Mouse (Mus musculus) heart, postnatal 4 days (tissue): Measurements from ENCODE around the gene Nat8l. TPM values are rescaled to one million over a fixed set of nuclear protein-coding genes. Genes with fewer than 3 reads are reported as not detected.
A peak's percentile ranks its signal among the peaks of the same experiment; 100 is the strongest.
"Not testable (repeated sequence)": the region's sequence is repeated elsewhere in the genome, so short reads cannot be mapped to it uniquely, and the experiment has no call there.

Experiments
- DNase-seq: peaks from one replicate; pipeline ENCODE4 v3.0.0; 2021
- total RNA-seq, 2 experiments: library from RNA; stranded (reverse); gene quantifications; 2 replicates each; pipeline ENCODE4 v1.2.3; 2021

The Nat8l gene
- total RNA-seq: 1 to 10 TPM; 1.8 to 2.0 TPM

DNA sequence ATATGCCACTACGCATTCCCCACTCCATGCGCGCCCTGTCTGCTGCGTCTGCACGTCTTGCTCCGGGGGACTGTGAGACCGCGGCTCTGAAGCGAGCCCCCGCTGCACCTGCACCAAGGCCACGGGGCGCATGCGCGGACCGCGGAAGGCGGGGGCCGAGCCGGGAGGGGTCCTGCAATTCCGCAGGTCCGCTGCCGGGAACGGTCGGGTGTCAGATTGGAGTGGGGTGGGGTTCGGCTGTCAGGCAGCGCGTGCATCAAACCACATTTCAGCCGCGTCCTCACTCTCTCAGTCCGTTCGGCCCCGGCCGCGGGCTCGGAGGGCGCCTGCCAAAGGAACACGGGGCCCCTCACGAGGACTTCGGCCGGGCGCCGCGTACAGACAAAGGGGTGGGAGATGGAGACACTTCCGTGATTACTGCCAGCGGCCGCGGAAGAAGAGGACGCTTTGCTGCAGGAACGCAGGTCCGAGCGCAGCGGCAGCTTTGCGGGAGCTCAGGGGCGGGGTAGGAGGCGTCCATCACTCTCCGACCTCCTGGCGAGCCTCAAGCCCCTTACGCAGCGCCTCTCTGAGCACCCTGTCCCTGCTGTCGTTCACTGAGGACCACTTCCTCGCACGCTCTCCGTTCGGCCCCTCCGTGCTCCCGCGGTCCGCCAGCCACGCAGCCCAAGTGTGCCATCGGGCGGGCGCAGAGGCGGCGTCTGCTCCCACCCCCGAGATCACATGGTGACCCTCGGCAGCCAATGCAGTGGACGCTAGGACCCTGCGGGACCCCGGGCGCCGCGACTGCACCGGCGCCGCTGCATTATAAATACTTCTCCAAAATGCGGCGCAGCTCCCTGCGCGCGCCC lies at the start of gene Nat8l:
Gene Nat8l, plus strand, starts transcription at position 142 of the 851 bp plus-strand sequence.
- peak; percentile 53 for DNase-seq

DNA sequence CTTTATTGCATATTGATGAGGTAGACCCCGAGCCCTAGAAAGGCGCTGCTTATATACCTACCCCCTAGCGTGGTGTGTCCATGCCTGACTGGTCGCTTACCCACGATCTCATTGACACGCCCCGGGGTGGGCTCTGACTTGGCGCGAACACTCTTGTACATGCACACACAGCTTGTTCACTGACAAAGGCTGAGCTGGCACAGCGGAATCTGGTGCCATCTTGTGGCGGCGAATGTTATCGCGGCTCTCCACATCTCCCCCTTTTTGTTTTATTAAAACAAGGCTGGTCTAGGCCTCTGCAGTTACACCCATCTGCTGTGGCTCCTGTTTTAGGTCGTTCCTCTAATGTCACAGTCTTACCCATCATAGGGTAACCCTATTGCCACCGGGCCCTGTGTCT lies 48.7 kb upstream of the Nat8l start:
- not testable (repeated sequence) for DNase-seq

DNA sequence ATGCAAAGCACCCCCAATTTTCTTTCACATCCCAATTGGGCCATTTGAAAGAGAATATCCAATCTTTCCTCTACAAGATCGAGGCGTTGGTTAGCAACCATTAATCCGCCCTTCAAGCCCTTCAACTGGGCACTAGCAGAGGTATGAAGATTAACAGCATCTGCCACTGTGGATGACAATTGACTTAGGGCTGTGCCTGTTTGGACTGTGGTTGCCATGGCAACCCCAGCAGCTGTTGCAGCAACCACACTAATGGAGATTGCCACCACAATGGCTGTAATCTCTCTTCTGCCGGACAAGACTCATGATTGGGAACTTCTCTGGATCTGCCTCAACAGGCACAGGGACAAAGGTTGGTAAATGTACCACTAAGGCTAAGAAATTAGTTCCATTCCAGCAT lies 47.5 kb upstream of the Nat8l start:
- DNase-seq: no peak

DNA sequence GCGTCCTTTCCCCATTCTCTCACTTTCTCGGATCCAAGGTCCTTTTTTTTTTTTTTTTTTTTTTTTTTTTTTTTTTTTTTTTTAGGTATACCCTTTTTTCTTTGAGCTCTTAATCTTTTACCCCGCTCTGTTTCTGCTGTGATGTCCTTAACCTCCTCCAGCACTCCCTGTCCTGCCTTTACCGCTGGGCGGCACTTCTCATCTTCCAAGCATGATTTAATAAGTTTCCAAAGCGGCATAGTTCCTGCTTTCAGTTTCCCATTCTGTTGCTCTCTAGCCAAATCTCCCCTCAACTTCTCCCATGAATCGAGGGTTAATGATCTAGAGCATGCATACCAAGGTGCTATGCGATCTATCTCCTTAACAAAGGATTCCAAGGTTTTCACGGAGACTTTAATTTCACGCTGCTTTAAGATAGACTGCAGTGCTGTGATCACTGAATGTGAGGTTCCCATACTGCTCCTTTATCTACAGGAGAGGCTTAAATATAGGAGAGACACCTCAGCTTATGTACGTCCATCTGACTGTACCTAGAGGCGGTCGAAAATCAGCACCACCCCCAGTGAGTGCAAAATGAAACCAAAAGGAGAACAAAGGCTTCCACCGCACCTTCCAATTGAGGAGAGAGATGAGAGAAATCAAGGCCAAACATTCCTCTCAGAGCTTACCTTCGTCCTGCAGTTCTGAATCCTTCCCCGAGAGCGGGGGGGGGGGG lies 42.2 kb upstream of the Nat8l start:
- no peak for DNase-seq

DNA sequence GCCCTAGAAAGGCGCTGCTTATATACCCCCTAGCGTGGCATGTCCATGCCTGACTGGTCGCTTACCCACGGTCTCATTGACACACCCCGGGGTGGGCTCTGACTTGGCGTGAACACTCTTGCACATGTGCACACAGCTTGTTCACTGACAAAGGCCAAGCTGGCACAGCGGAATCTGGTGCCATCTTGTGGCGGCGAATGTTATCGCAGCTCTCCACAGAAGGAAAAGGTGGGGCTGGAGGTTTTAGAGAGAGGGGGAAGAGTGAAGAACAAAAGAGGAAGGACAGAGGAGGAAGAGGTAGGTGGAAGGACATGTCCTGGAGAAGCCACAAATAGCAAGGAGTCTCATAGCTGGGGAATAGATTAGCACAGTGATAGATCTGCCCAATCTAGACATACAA lies 41.4 kb upstream of the Nat8l start:
- DNase-seq: peak; percentile 85

DNA sequence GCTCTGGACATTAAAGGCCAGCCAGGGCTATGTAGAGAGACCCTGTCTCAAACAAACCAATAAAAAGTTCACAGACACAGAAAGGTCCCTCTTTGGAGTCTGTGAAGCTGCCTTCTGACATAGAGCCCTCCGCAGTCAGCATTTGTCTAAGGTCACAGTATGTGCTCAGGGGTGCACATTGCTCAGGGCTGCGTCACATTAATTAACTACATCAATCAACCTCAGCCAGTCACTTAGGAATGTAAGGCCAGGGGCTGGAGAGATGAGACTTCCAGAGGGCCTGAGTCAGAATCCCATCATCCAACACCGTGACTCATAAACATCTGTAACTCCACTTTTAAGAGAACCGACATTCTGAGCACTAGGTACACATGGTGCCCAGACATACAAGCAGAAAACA lies 39.9 kb upstream of the Nat8l start:
- no peak for DNase-seq

DNA sequence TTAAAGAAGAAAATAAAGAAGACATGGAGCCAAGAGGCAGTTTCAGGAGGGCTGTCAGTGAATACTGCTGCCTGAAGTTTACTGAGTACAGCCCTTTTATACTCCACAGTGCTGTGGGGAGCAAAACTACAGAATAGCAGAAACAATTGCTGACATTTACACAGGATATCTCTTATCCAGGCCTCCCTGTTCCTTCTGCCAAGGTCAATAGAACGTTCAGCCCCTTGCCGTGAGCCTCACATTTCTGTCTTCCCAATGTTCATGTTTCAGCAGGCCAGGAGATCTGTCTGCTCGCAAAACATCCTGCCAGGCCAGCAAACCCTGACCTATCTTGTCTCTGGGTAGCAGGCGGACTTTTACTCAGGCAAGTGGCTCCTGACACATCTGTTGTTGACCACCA lies 36.4 kb upstream of the Nat8l start:
- no peak for DNase-seq

DNA sequence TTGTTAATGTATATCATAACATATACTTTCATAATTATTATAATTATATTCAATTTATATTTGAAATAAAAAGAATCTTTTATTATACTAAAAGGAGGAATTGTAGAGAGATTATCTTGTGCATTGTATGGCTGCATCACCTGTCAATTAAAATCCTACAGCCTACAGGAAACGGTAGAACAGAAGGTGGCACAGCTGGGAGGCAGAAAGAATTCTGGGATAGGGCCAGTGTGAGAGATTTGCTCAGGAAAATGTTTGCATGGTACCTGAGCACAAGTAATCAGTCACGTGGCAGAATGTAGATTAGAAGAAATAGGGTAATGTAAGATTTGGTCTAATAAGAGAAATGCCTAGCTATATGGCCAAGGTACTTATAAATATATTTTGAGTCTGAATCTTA lies 21.0 kb upstream of the Nat8l start:
- DNase-seq: no peak

DNA sequence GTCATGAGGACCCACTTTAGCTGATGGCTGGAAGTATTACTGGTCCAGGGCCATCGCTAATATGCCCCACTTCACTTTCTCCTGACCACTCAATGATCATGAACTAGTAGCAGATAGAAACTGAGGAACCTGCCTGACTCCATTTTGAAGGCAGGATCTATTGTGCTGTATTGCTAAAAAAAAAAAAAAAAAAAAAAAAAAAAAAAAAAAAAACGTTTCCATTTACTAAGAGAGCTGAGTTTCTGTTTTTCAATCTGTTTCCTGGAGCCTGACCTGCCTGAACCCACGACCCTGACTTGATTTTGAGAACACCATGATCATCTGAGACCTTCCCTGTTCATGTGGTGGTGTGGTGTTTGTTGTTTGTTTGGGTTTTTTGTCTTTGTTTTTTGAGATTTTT lies 19.5 kb upstream of the Nat8l start:
- DNase-seq: no peak

DNA sequence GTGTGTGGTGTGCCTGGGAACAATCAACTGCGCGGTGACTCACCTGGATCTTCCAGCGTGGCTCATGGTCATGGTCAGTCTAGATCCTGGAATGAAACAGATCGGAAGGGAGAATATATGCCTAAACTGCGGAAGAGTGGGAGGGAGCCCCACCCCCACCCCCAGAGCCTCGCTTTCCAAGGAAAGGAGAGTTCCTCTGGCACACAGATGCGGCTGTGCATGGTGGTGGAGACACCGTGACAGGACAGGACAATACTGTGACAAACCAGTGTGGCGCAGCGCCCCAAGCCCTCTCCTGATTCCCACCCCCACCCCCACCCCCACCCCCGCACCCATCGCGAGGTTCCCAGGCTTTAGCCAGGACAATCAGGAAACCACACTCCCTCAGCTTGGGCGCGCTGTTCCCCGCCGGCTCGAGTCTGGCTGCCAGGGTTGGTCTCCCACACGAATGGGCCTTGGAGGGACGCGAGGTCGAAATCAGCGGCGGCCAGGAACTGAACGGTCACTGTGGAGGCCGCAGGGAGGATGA lies 13.0 kb upstream of the Nat8l start:
- no peak for DNase-seq

DNA sequence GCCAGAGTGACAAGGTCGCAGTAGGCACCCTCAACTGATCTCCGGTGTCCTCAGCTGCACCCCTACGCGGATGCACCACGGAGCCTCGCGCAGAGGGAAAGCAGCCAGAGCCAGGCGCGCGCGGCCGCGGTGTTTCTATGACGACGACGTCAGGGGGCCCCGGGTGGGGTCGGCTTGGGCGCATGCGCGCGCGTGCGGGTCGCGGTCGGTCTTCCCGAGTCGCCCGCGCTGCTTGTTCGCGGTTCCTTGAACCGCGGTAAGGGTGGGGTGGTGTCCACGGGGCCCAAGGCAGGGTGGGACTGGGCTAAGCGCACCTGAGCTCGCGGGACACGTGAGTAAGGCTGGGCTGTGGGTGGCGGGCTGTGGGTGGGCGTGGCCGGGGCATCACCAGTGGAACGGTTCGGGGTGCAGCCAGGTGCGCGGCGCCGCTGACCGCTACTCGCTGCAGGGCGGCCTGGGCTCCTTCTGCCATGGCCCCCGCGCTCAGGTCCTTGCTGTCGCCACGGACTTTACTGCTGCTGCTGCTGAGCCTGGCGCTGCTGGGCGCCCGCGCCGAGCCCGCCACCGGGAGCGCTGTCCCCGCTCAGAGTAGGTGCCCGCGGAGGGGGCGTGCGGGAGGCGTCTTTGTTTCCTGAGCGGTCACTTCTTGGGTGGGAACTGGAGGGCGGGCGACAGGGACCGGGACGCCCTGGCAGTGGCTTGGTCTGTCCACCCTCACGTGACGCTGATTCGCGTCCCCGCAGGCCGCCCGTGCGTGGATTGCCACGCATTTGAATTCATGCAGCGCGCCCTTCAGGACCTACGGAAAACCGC lies 12.3 kb upstream of the Nat8l start, which contains the start of gene Gm1673:
Gene Gm1673, plus strand, starts transcription at position 125 of the 813 bp plus-strand sequence.
- DNase-seq: peak; percentile 88

DNA sequence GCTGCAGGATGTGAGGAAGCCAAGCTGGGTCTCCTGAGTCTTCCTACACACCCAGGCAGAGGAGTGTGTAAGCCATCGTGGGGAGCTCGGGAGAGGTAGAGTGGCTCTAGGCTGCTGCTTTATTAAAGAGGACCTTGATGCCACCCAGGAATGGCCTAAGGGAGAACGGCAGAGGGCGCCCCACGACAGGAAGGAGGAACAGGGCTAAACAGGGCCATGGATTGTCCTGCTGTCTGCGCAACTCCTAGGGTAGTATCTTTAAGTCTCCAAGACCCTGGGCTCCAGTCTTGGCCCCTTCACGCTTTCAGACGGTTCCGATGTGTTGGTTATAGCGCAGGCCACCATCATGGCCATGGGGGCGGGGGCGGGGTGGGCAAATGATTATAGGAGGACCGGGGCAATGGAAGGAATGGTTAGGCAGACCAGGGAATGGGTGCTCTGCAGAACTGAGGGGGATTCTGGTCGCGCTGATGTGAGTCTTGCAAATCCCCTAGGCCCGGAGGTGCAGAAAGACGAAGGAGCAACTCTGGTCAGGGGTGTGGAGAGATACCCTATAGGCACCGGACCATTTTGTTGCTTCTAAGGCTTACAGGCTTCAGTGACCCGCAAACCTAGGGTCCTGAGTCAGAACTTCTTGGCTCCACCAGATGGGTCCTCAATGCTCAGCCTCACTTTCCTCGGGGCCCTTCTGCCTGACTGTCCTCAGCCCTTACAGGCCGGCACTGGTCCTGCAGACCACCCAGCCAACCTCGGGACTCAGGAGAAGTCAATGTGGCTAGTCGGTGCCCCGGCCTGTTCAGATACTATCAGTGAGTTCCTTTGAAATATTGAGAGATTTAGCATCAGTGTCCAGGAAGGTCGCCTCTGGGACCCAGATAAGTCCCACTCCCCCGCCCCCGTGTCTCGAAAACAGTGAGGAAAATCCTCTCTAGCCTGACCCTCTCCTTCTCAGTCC lies 836 bp upstream of the Nat8l start:
- DNase-seq: peak; percentile 69

DNA sequence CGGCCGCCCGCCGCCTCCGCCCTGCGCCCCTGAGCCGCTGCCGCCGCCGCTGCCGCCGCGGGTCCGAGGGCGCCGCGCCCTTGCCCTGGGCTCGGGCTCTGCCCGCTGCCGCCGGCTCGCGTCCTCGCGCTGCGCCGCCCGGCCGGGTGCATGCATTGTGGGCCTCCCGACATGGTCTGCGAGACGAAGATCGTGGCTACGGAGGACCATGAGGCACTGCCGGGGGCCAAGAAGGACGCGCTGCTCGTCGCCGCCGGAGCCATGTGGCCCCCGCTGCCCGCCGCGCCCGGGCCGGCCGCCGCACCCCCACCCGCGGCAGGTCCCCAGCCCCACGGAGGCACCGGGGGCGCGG lies 886 bp downstream of the Nat8l start:
- DNase-seq: no peak

DNA sequence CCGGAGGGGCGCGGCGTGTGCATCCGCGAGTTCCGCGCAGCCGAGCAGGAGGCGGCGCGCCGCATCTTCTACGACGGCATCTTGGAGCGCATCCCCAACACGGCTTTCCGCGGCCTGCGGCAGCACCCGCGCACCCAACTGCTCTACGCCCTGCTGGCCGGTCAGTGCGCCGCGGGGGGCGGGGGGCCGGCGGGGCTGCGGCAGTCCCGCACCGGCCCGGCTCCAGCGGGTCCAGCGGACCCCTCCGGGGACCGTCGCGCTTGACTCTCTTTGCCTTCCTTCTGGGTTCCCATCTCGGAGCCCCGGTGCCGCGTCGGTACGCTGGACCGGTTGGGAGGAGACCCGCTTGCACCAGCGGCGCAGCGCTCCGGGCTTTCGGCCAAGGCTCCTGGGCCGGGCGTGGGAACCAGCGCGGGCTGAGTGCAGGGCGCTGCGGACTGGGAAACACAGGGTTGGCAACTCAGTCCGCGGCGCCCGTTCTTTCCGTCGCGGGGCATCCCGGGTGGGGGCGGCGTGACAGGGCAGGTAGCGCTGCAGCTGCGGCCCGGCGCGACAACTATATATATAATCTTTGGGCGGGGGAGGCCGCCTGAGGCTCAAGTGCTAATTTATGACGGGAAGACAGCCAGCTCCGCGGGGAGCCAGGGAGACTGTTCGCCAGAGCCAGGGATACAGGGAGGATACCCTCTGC lies 1.4 kb downstream of the Nat8l start:
- DNase-seq: peak; percentile 65

DNA sequence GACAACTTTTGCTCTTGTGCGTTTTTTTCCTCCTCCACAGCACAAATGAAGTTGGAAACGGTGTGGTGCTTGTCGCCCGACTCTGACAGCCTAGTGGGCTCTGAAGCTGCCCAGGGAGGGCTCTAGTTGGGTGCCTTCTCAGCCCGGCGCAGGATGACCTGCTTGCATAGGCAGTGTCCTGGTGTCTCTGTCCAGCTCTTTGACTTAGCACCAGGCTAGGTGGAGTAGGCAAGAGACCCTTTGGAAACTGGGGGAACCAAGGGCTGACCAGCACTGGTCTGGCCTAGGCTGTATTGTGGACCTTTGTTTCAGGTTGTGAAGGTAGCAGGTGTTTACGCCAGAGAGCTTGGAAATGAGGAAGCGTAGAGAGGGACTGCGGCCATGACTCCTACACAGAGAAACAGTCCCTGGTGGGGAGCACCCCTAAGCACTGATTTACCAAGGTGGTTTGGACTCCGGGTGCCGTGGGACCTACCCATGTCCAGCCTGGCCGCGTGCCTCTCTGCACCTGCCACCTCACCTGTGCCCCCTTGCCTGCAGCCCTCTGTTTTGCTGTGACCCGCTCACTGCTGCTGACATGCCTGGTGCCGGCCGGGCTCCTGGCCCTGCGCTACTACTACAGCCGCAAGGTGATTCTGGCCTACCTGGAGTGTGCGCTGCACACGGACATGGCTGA lies 2.2 kb downstream of the Nat8l start:
- DNase-seq: no peak

DNA sequence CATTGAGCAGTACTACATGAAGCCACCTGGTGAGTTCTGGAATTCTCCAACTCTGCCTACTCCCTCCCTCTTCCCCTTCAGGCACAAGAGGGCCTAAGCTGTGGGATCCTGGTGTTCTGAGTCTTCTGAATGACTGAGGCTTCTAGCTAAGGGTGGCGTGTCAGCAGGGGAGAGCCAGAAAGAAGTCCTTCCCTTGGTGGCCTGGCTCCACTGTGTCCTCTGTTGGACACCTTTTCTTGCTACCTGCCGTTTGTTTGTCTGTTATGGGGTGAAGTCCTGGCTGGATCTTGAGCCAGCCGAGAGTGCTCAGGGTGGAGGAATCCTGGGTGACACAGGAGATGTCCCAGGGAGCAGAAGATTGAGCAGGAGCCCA lies 2.7 kb downstream of the Nat8l start:
- no peak for DNase-seq

DNA sequence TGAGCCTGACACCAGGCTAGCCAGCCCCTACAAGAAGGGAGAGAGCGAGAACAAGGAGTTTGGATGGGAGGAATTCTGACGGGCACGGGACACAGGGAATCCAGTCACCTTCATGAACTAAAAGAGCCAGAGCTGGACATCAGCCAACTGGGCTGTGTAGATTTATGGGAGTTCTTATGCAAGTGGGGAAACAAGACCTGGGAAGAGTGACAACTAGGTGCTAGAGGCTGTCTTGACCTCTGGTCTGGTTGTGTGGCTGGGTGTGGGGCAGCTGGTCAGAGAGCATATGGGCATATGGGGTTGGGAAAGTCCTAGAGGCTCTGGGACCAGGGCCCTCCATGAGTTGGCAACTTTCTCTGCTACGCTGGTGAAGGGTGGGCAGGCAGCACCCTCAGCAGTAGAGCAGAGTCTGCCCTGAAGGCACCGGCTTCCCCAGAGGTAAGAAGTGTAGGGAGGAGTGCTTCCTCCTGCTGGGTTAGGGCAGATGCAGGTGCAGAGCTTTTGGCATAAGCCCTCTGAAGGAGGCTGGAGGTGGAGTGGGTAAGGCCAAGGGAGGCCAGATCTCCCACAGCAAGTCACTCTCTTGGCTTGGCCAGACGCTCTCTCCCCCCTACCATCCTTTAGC lies 3.8 kb downstream of the Nat8l start:
- DNase-seq: no peak

DNA sequence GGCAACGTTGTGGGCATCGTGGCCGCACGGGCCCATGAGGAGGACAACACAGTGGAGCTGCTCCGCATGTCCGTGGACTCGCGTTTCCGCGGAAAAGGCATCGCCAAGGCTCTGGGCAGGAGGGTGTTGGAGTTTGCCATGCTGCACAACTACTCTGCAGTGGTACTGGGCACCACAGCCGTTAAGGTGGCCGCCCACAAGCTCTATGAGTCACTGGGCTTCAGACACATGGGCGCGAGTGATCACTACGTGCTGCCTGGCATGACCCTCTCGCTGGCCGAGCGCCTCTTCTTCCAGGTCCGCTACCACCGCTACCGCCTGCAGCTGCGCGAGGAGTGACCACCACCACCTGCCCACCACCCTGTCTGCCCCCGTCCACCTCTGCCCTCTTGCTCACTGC lies 5.0 kb downstream of the Nat8l start:
- DNase-seq: no peak

DNA sequence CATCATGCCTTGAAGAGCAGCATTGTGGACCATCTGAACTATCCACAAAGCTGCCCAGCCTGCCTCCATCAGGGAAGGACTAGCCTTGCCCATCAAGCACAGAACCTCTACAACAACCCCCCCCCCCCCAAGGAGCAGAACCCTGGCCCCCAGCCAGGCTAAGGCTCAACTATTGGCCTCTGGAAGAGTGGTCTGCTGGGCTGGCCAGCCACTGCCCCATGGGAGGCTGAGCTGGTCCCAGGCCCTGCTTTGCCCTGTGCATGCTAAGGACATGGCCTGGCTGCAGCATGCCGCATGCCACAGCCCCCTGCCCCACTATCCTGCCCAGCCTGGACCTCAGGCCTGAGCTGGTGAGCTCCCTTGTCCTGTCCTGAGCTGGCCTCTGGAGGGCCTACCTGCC lies 5.6 kb downstream of the Nat8l start:
- DNase-seq: no peak

DNA sequence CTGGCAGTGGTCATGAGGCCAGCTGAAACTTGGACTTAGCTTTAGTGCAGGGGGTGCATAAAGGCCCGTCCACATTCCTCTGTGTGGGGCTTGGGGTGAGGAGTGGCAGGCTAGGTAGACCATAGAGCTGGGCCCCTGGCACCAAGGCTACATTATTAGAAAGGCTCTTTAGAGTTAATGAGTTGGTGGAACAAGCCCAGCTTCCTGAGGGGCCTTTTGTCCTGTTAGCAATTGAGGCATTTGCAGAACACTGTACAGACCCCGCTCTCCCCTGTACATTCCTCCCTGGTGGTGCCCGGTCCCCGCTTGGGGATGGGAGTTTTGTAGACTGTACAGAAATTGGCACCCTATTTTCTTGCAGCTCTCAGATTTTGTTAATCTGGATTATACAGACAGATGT lies 6.9 kb downstream of the Nat8l start:
- no peak for DNase-seq
